Mouse (Mus musculus) liver, embryonic 14.5 days (tissue): ENCODE measurements around the gene Podxl2. TPM values are rescaled to one million over a fixed set of nuclear protein-coding genes. Genes with fewer than 3 reads are reported as not detected.

ENCODE experiments used
- ATAC-seq: fragments of 200-750 bp; cut with Nextera tagmentation; 2 replicates; pipeline ENCODE4 v1.8.0; 2017; ENCODE audit warnings: moderate number of reproducible peaks, mild to moderate bottlenecking, moderate library complexity; ENCODE audit not compliant: insufficient read depth
- DNase-seq, 3 experiments: peaks; one replicate each; pipeline ENCODE4 v3.0.0-alpha.2; 2012 to 2013; ENCODE audit warnings: low read depth in 3 of 3, low spot score in 3 of 3
- H3K27ac ChIP-seq: fragments of 300-500 bp; sonication (generic); 2 replicates; pipeline ENCODE4 v1.5.1; 2014; ENCODE audit warnings: moderate library complexity, mild to moderate bottlenecking, control low read depth, inconsistent platforms
- H3K27me3 ChIP-seq: fragments of 300-500 bp; sonication (generic); 2 replicates; pipeline ENCODE4 v1.6.1; 2014; ENCODE audit warnings: mild to moderate bottlenecking, low read length, moderate library complexity; ENCODE audit not compliant: control insufficient read depth, insufficient read depth
- H3K36me3 ChIP-seq: fragments of 300-500 bp; sonication (generic); replicated peaks from 2 replicates; pipeline ENCODE4 v1.6.1; 2014; ENCODE audit warnings: low read depth; ENCODE audit not compliant: control insufficient read depth, insufficient read depth
- H3K4me1 ChIP-seq, 2 experiments: fragments of 200-500 bp in 1 of 2; fragments of 300-500 bp in 1 of 2; sonication (generic) in 1 of 2; replicated peaks; 2 replicates each; pipeline ENCODE4 v1.6.1; 2012 to 2014; ENCODE audit warnings: antibody characterized with exemption in 1 of 2, inconsistent platforms in 1 of 2, low read length in 1 of 2; ENCODE audit not compliant: control insufficient read depth in 2 of 2, insufficient read depth in 2 of 2
- H3K4me2 ChIP-seq: fragments of 300-500 bp; sonication (generic); 2 replicates; pipeline ENCODE4 v1.6.1; 2014; ENCODE audit warnings: low read depth, mild to moderate bottlenecking, control low read depth, moderate library complexity
- H3K4me3 ChIP-seq, 2 experiments: fragments of 200-500 bp in 1 of 2; fragments of 300-500 bp in 1 of 2; sonication (generic) in 1 of 2; 2 replicates each; pipeline ENCODE4 v1.5.1; 2012 to 2014; ENCODE audit warnings: low read depth in 2 of 2, low read length in 2 of 2, mild to moderate bottlenecking in 2 of 2, control low read depth in 1 of 2, inconsistent platforms in 1 of 2, moderate library complexity in 1 of 2; ENCODE audit not compliant: insufficient read depth in 1 of 2
- H3K9ac ChIP-seq: fragments of 300-500 bp; sonication (generic); replicated peaks from 2 replicates; pipeline ENCODE4 v1.6.1; 2014; ENCODE audit warnings: mild to moderate bottlenecking, control low read depth, moderate library complexity
- H3K9me3 ChIP-seq: fragments of 300-500 bp; sonication (generic); 2 replicates; pipeline ENCODE4 v1.6.1; 2016; ENCODE audit warnings: low read length, mixed read lengths; ENCODE audit not compliant: control insufficient read depth
- CTCF ChIP-seq: IDR thresholded peaks from 2 replicates; pipeline ENCODE4 v1.5.1; 2016; ENCODE audit warnings: antibody characterized with exemption, low read depth, control low read depth
- EP300 ChIP-seq: IDR thresholded peaks from 2 replicates; pipeline ENCODE4 v1.6.1; 2016; ENCODE audit warnings: antibody characterized with exemption, low read depth
- WGBS: fragments of 180-500 bp; shearing (Covaris S2); extraction: QIAGEN DNeasy Blood & Tissue Kit; methylation state at CpG from one replicate; pipeline ENCODE4 v1.1.7; 2014; ENCODE audit not compliant: insufficient replicate concordance; 5-methylcytosine and 5-hydroxymethylcytosine counted together
- polyA plus RNA-seq, 2 experiments: library from polyadenylated mRNA; depleted of rRNA in 1 of 2; stranded (reverse) in 1 of 2; unstranded in 1 of 2; fragments of >200 nt; fragmentation: Nextera tagmentation in 1 of 2; extraction: Ambion mirVana in 1 of 2; gene quantifications; 2 replicates each; pipeline versions ENCODE4 v1.2.1 to v1.2.3; 2012 to 2014

Podxl2 gene
- polyA plus RNA-seq, 2 experiments: 1.2 to 1.9 TPM

- H3K4me1 ChIP-seq: peaks cover 27 to 28% of the 10 kb centered on the region in 2 experiments
- H3K27ac ChIP-seq: peak overlapping the region; percentile 76
- H3K9ac ChIP-seq: no peak overlapping the region; the same call in 1 of the 2 replicates
- H3K4me2 ChIP-seq: peak overlapping the region; percentile 44; the same call in 1 of the 2 replicates
- no peaks in the 10 kb centered on the region for H3K27me3 ChIP-seq
- ATAC-seq (peak; percentile 83), DNase-seq (peak in 2 of 3 experiments; percentile 50 to 53)
- 19% methylated on average over 4 of the region's 4 CpGs for WGBS
- peaks cover 16% of the 10 kb centered on the region for H3K36me3 ChIP-seq
- TF ChIP-seq CTCF: peak; percentile 37; the same call in 1 of the 2 replicates
- peak; percentile 37; the same call in 1 of the 2 replicates for TF ChIP-seq EP300
- H3K9me3 ChIP-seq: no peaks in the 10 kb centered on the region
- no peak overlapping the region for H3K4me3 ChIP-seq
Observed at GRCm38 (mm10) chr6:88803957-88804695, 70.7 kb downstream of the Podxl2 start.

GRCm38 (mm10) chr6:88803051-88803450 is 71.8 kb downstream of the Podxl2 start:
- TF ChIP-seq CTCF: no peak
- TF ChIP-seq EP300: peak; percentile 43; the same call in 1 of the 2 replicates
- peak overlapping the region; percentile 54 for H3K9ac ChIP-seq
- no peak overlapping the region for H3K4me3 ChIP-seq
- peaks cover 27 to 28% of the 10 kb centered on the region in 2 experiments for H3K4me1 ChIP-seq
- DNase-seq (peak in 1 of 3 experiments; percentile 47), ATAC-seq (peak; percentile 75)
- 21% methylated on average over 7 of the region's 7 CpGs for WGBS
- H3K36me3 ChIP-seq: peaks cover 8% of the 10 kb centered on the region
- H3K27ac ChIP-seq: peak overlapping the region; percentile 76
- no peaks in the 10 kb centered on the region for H3K9me3 ChIP-seq
- H3K4me2 ChIP-seq: peak overlapping the region; percentile 44
- H3K27me3 ChIP-seq: no peaks in the 10 kb centered on the region

DNA sequence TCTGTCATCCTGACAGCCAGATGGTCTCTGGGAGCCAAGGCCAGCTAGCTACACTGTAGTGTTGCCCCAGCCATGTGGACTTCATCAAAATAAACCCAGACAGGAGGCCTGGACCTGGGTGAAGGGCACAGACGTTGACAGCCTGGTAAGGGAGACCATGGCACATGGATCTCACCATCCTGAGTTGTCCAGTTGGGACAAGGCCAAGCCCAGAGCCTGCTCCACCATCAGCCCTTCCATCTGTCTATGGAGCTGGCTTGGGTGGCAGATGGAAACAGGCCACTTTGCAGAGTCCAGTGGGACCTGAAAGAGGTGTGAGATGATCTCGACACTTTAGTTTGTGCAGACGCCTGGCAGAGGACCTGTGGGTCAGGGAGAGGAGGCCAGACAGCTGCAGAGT is 74.1 kb downstream of the Podxl2 start:
- DNase-seq: no peak
- Histone ChIP-seq H3K4me2 (no peak overlapping the region), H3K27me3 (no peaks in the 10 kb centered on the region), H3K9ac (no peak overlapping the region), H3K4me1 (peaks cover 27 to 28% of the 10 kb centered on the region in 2 experiments), H3K4me3 (no peak overlapping the region), H3K9me3 (no peaks in the 10 kb centered on the region), H3K27ac (no peak overlapping the region), H3K36me3 (peaks cover 8% of the 10 kb centered on the region)
- no peak for TF ChIP-seq EP300
- no peak for TF ChIP-seq CTCF
- ATAC-seq: no peak
- WGBS: 47% methylated on average over 3 of the region's 3 CpGs

DNA sequence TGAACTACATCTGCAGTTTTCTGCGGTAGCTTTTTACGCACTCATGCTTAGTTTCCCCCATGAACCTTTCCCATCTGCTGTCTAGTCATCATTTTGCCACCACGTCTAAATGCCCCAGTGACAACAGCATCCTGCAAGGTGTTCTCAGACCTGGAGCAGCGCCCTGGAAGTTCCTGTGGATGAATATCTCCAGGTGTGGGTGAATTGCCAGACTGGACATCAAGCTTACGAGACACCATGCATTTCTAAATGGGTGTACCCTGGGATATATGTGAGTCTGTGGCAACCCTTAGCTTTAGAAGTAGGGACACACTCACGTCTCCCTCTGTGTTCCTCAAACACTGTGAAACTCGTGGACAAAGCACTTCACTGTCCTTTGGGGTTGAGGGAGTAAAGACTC is 74.7 kb downstream of the Podxl2 start:
- no peak overlapping the region for H3K27ac ChIP-seq
- DNase-seq (no peak), ATAC-seq (no peak)
- WGBS: 71% methylated on average over 7 of the region's 7 CpGs
- H3K4me3 ChIP-seq: no peak overlapping the region
- H3K4me2 ChIP-seq: no peak overlapping the region
- H3K9ac ChIP-seq: no peak overlapping the region
- H3K9me3 ChIP-seq: no peaks in the 10 kb centered on the region
- H3K36me3 ChIP-seq: peaks cover 8% of the 10 kb centered on the region
- H3K4me1 ChIP-seq: peaks cover 27 to 28% of the 10 kb centered on the region in 2 experiments
- no peaks in the 10 kb centered on the region for H3K27me3 ChIP-seq
- no peak for TF ChIP-seq EP300
- no peak for TF ChIP-seq CTCF

- no peak overlapping the region for H3K27ac ChIP-seq
- TF ChIP-seq CTCF (no peak), EP300 (no peak)
- no peaks in the 10 kb centered on the region for H3K27me3 ChIP-seq
- no peak overlapping the region for H3K4me3 ChIP-seq
- peaks cover 0 to 5% of the 10 kb centered on the region in 2 experiments; a peak in 2 of 4 replicates for H3K4me1 ChIP-seq
- H3K36me3 ChIP-seq: no peaks in the 10 kb centered on the region
- no peak overlapping the region for H3K4me2 ChIP-seq
- no peak overlapping the region for H3K9ac ChIP-seq
- no peak for DNase-seq
- H3K9me3 ChIP-seq: no peaks in the 10 kb centered on the region
- no peak for ATAC-seq
- 72% methylated on average over 14 of the region's 14 CpGs for WGBS
Observed at GRCm38 (mm10) chr6:88794561-88794971, 80.3 kb downstream of the Podxl2 start.
